Mouse (Mus musculus) myocyte (in vitro differentiated cells): ENCODE data around the gene Gnl1. TPM values are rescaled to one million over a fixed set of nuclear protein-coding genes. Genes with fewer than 3 reads are reported as not detected.
"Not testable (repeated sequence)": the region's sequence is repeated elsewhere in the genome, so short reads cannot be mapped to it uniquely, and the experiment has no call there.

Source experiments
- H3K27me3 ChIP-seq: one replicate; pipeline ENCODE4 v1.6.1; 2011; ENCODE audit not compliant: control insufficient read depth, insufficient read depth, insufficient read length
- H3K36me3 ChIP-seq: one replicate; pipeline ENCODE4 v1.6.1; 2011; ENCODE audit not compliant: control insufficient read depth, insufficient read depth
- H3K4me2 ChIP-seq: one replicate; pipeline ENCODE4 v1.6.1; 2011; ENCODE audit warnings: low read depth, control low read depth
- H3K4me3 ChIP-seq: one replicate; pipeline ENCODE4 v1.5.1; 2011; ENCODE audit warnings: mild to moderate bottlenecking, control low read depth, moderate library complexity
- H3K79me2 ChIP-seq: one replicate; pipeline ENCODE4 v1.6.1; 2011; ENCODE audit not compliant: control insufficient read depth, insufficient read depth
- H3ac ChIP-seq: one replicate; pipeline ENCODE4 v1.6.1; 2011; ENCODE audit not compliant: control insufficient read depth, insufficient read length
- REST ChIP-seq: IDR thresholded peaks from one replicate; pipeline ENCODE4 v1.6.1; 2011; ENCODE audit warnings: mild to moderate bottlenecking, control low read depth, moderate library complexity; ENCODE audit not compliant: insufficient read depth, insufficient read length
- polyA plus RNA-seq: library from polyadenylated mRNA; unstranded; fragments of >200 nt; fragmentation: generic; extraction: Trizol; gene quantifications from one replicate; pipeline ENCODE4 v1.2.1, GENCODE M21; 2012; ENCODE audit warnings: missing spikeins

Gene Gnl1
- polyA plus RNA-seq, 1 experiment: 64.1 TPM

DNA sequence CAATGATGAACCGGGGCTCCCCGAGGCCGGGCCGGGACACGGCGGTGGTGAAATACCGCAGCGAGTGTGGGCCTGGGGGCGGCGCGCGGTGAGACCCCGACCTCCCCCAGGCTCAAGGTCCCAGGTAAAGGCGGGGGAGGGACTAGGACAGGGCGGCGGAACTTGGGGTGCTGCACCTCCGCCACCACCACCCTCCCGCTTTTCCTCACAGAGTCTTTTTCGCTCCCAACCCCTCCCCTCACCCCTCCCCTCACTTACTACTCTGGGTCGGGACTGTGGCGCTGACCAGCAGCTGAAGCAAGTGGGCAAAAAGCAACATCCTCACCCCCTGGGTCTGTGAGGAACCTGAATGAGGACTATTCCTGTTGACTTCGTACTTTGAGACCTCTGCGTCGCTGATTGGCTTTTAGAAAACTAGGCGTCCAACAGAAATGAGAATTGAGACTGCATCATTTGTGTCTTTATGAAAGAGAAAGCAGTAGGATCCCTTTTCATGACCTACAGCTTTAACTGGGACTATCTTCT is 52.8 kb downstream of the Gnl1 start, which contains the start of gene H2-T23:
TSS of gene H2-T23 (minus strand) at position 505 of the 525 bp plus-strand sequence.
- H3K27me3 ChIP-seq, H3K36me3 ChIP-seq: not testable (repeated sequence)
- peak within 1 kb of the TSS; percentile 39 for H3K4me3 ChIP-seq
- peak; percentile 67 for TF ChIP-seq REST
- peak within 1 kb of the TSS; percentile 20 for H3ac ChIP-seq
- peak within 1 kb of the TSS; percentile 73 for H3K4me2 ChIP-seq
- H3K79me2 ChIP-seq: peaks cover 25% of the 10 kb centered on the region

DNA sequence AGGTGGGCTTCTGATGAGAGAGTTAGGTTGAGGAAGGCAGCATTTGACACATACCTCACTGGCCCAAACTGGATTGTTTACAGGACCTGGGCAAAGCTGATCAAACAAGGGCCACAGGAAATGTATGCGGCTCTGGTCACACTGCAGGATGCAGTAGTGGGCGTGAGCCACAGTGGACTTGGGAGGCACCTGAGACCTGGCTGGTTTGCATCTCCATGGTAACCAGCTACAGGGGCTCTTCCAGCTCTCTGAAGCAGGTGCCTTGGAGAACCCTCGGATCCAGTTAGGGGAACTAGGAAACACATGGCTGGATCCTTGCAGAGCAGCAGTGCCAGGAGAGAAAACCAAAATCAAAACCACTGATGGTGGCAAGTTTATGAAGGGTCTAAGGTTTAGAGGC is 54.9 kb downstream of the Gnl1 start:
- H3K79me2 ChIP-seq, H3K27me3 ChIP-seq, H3K4me2 ChIP-seq, H3ac ChIP-seq, H3K36me3 ChIP-seq, H3K4me3 ChIP-seq: not testable (repeated sequence)

DNA sequence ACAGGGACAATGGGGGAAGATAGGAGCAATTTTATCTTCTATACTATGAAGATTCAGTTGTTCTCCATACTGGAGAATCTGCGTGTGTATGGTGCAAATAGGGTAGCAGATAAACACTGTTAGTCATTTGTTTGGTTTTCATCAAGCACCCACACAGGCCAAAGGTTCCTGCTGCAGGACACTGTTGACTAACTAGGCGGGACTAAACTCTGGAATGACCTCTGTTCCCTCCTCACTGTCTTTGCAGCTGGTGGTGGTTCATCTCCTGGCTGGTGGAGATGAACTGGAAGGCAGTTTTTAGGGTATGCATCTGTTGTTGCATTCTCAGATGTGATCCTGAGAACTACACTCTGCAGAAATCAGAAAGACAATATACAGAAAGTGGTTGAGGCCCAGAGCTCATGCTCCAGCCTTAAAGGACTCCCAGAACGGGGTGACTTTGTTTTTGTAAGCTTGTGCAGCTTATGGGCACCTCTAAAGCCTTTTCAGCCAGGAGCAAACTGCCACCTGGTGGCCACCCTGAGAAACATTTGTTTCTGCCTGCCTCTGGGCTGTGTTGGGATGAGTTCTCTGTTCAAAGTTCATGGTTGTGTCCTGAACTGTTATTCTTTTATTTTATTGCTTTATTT is 55.5 kb downstream of the Gnl1 start:
- H3K27me3 ChIP-seq, H3K36me3 ChIP-seq, H3ac ChIP-seq, H3K4me2 ChIP-seq, H3K4me3 ChIP-seq, H3K79me2 ChIP-seq: not testable (repeated sequence)

DNA sequence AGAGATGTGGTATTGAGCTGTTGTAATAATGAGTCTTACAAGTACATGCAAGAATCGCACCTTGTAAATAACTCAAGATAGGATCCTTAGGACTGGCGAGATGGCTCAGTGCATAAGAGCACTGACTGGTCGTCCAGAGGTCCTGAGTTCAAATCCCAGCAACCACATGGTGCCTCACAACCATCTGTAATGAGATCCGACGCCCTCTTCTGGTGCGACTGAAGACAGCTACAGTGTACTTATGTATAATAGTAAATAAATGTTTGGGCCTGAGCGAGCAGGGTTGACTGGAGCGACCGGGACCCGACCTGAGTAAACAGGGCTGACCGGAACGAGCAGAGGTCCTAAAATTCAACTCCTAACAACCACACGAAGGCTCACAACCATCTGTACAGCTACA is 56.5 kb downstream of the Gnl1 start:
- not testable (repeated sequence) for H3ac ChIP-seq, H3K4me3 ChIP-seq, H3K4me2 ChIP-seq, H3K36me3 ChIP-seq, H3K79me2 ChIP-seq, H3K27me3 ChIP-seq

Other genes with a start within 250 kb of the Gnl1 start
- gene Ier3, start 158.2 kb upstream of the Gnl1 start, polyA plus RNA-seq: 45.1 TPM
- gene Flot1, start 156.6 kb upstream of the Gnl1 start, polyA plus RNA-seq: 107 TPM
- gene Tubb5, start 141.5 kb upstream of the Gnl1 start, polyA plus RNA-seq: 692 TPM
- 7.0 TPM for gene Mdc1, start 138.3 kb upstream of the Gnl1 start, polyA plus RNA-seq
- 18.5 TPM for gene Nrm, start 118.5 kb upstream of the Gnl1 start, polyA plus RNA-seq
- 46.2 TPM for gene Ppp1r18, start 114.3 kb upstream of the Gnl1 start, polyA plus RNA-seq
- 29.4 TPM for gene Dhx16, start 100.0 kb upstream of the Gnl1 start, polyA plus RNA-seq
- gene 2310061I04Rik, start 82.4 kb upstream of the Gnl1 start, polyA plus RNA-seq: 33.7 TPM
- 23.1 TPM for gene Atat1, start 69.8 kb upstream of the Gnl1 start, polyA plus RNA-seq
- 104 TPM for gene Mrps18b, start 63.5 kb upstream of the Gnl1 start, polyA plus RNA-seq
- gene Ppp1r10, start 63.4 kb upstream of the Gnl1 start, polyA plus RNA-seq: 32.9 TPM
- gene Abcf1, start 10.1 kb upstream of the Gnl1 start, polyA plus RNA-seq: 90.1 TPM
- 14.1 TPM for gene Prr3, start 385 bp downstream of the Gnl1 start, polyA plus RNA-seq
- 0.47 TPM for gene H2-T24, start 40.7 kb downstream of the Gnl1 start, polyA plus RNA-seq
- 13.6 TPM for gene H2-T23, start 53.0 kb downstream of the Gnl1 start, polyA plus RNA-seq
- gene H2-T22, start 62.9 kb downstream of the Gnl1 start, polyA plus RNA-seq: 22.1 TPM
- not detected for gene Gm6034, start 63.1 kb downstream of the Gnl1 start, polyA plus RNA-seq
- gene Gm11127, start 78.5 kb downstream of the Gnl1 start, polyA plus RNA-seq: 0.23 TPM
- not detected for gene Gm19684, start 141.8 kb downstream of the Gnl1 start, polyA plus RNA-seq
- not detected for gene Gm7030, start 149.6 kb downstream of the Gnl1 start, polyA plus RNA-seq
- gene Gm8909, start 188.7 kb downstream of the Gnl1 start, polyA plus RNA-seq: not detected
- gene H2-T3, start 210.4 kb downstream of the Gnl1 start, polyA plus RNA-seq: not detected